Mouse (Mus musculus): ENCODE measurements at regions not wholly inside any gene's neighbourhood (a gene's known extent, or its start where the extent isn't known, plus 50 kb on each side); places are given as distances from the start of the nearest gene placed in this dataset.

- Histone ChIP-seq H3K27ac (ENCODE audit: insufficient read depth, low read length) (no peak overlapping the region), H3K4me3 (ENCODE audit: insufficient read depth, low read length) (no peak overlapping the region), H3K4me1 (ENCODE audit: control insufficient read depth, insufficient read depth, low read length) (no peaks in the 10 kb centered on the region)
- TF ChIP-seq POLR2A (IDR thresholded peaks at IDR 0.05; ENCODE audit: low read depth, low read length) = no peak
- no peak for TF ChIP-seq CTCF (IDR thresholded peaks at IDR 0.05; ENCODE audit: borderline replicate concordance, insufficient read depth, low read length)
Observed at GRCm38 (mm10) chr12:78033766-78034165, 160.3 kb upstream of the Gm6657 start.

- Histone ChIP-seq H3K4me3 (ENCODE audit: insufficient read depth, low read length) (no peak overlapping the region), H3K27ac (ENCODE audit: insufficient read depth, low read length) (no peak overlapping the region), H3K4me1 (ENCODE audit: control insufficient read depth, insufficient read depth, low read length) (no peaks in the 10 kb centered on the region)
- TF ChIP-seq CTCF (IDR thresholded peaks at IDR 0.05; ENCODE audit: borderline replicate concordance, insufficient read depth, low read length) (no peak), POLR2A (IDR thresholded peaks at IDR 0.05; ENCODE audit: low read depth, low read length) (no peak)
Observed at GRCm38 (mm10) chr12:78046582-78046981, 147.5 kb upstream of the Gm6657 start.

GRCm38 (mm10) chr12:78055956-78056355 lies 138.1 kb upstream of the Gm6657 start:
- Histone ChIP-seq H3K4me3 (ENCODE audit: insufficient read depth, low read length) (no peak overlapping the region), H3K27ac (ENCODE audit: insufficient read depth, low read length) (no peak overlapping the region), H3K4me1 (ENCODE audit: control insufficient read depth, insufficient read depth, low read length) (no peaks in the 10 kb centered on the region)
- peak; percentile 39; the same call in 1 of the 2 replicates for TF ChIP-seq CTCF (IDR thresholded peaks at IDR 0.05; ENCODE audit: borderline replicate concordance, insufficient read depth, low read length)
- TF ChIP-seq POLR2A (IDR thresholded peaks at IDR 0.05; ENCODE audit: low read depth, low read length) = no peak

- no peaks in the 10 kb centered on the region for H3K4me1 ChIP-seq (ENCODE audit: control insufficient read depth, insufficient read depth, low read length)
- no peak overlapping the region for H3K27ac ChIP-seq (ENCODE audit: insufficient read depth, low read length)
- TF ChIP-seq CTCF (IDR thresholded peaks at IDR 0.05; ENCODE audit: borderline replicate concordance, insufficient read depth, low read length) (no peak), POLR2A (IDR thresholded peaks at IDR 0.05; ENCODE audit: low read depth, low read length) (no peak)
- H3K4me3 ChIP-seq (ENCODE audit: insufficient read depth, low read length) = no peak overlapping the region
Observed at GRCm38 (mm10) chr12:78057166-78057565, 136.9 kb upstream of the Gm6657 start.

- H3K4me3 ChIP-seq (ENCODE audit: insufficient read depth, low read length) = no peak overlapping the region
- TF ChIP-seq CTCF (IDR thresholded peaks at IDR 0.05; ENCODE audit: borderline replicate concordance, insufficient read depth, low read length) (no peak), POLR2A (IDR thresholded peaks at IDR 0.05; ENCODE audit: low read depth, low read length) (no peak)
- H3K4me1 ChIP-seq (ENCODE audit: control insufficient read depth, insufficient read depth, low read length) = no peaks in the 10 kb centered on the region
- no peak overlapping the region for H3K27ac ChIP-seq (ENCODE audit: insufficient read depth, low read length)
Observed at GRCm38 (mm10) chr12:78059965-78060364, 134.1 kb upstream of the Gm6657 start.

GRCm38 (mm10) chr12:78066024-78066423 lies 128.0 kb upstream of the Gm6657 start:
- no peaks in the 10 kb centered on the region for H3K4me1 ChIP-seq (ENCODE audit: control insufficient read depth, insufficient read depth, low read length)
- TF ChIP-seq POLR2A (IDR thresholded peaks at IDR 0.05; ENCODE audit: low read depth, low read length) (no peak), CTCF (IDR thresholded peaks at IDR 0.05; ENCODE audit: borderline replicate concordance, insufficient read depth, low read length) (no peak)

GRCm38 (mm10) chr12:78072935-78073334 lies 121.1 kb upstream of the Gm6657 start:
- H3K4me1 ChIP-seq (ENCODE audit: control insufficient read depth, insufficient read depth, low read length) = no peaks in the 10 kb centered on the region
- no peak overlapping the region for H3K27ac ChIP-seq (ENCODE audit: insufficient read depth, low read length)
- TF ChIP-seq POLR2A (IDR thresholded peaks at IDR 0.05; ENCODE audit: low read depth, low read length) (no peak), CTCF (IDR thresholded peaks at IDR 0.05; ENCODE audit: borderline replicate concordance, insufficient read depth, low read length) (no peak)
- no peak overlapping the region for H3K4me3 ChIP-seq (ENCODE audit: insufficient read depth, low read length)

More at GRCm38 (mm10) chr12:78066024-78066423, 128.0 kb upstream of the Gm6657 start:
- Histone ChIP-seq H3K4me3 (ENCODE audit: insufficient read depth, low read length) (no peak overlapping the region), H3K27ac (ENCODE audit: insufficient read depth, low read length) (no peak overlapping the region)

- no peak overlapping the region for H3K4me3 ChIP-seq (ENCODE audit: insufficient read depth, low read length)
- TF ChIP-seq POLR2A (IDR thresholded peaks at IDR 0.05; ENCODE audit: low read depth, low read length) = no peak
- no peak for TF ChIP-seq CTCF (IDR thresholded peaks at IDR 0.05; ENCODE audit: borderline replicate concordance, insufficient read depth, low read length)
- no peak overlapping the region for H3K27ac ChIP-seq (ENCODE audit: insufficient read depth, low read length)
- no peaks in the 10 kb centered on the region for H3K4me1 ChIP-seq (ENCODE audit: control insufficient read depth, insufficient read depth, low read length)
Observed at GRCm38 (mm10) chr12:78074290-78074802, 119.7 kb upstream of the Gm6657 start.

GRCm38 (mm10) chr12:78077285-78077684 lies 116.8 kb upstream of the Gm6657 start:
- Histone ChIP-seq H3K4me1 (ENCODE audit: control insufficient read depth, insufficient read depth, low read length) (no peaks in the 10 kb centered on the region), H3K4me3 (ENCODE audit: insufficient read depth, low read length) (no peak overlapping the region), H3K27ac (ENCODE audit: insufficient read depth, low read length) (no peak overlapping the region)
- TF ChIP-seq CTCF (IDR thresholded peaks at IDR 0.05; ENCODE audit: borderline replicate concordance, insufficient read depth, low read length) (no peak), POLR2A (IDR thresholded peaks at IDR 0.05; ENCODE audit: low read depth, low read length) (no peak)

GRCm38 (mm10) chr12:78082163-78082562 lies 111.9 kb upstream of the Gm6657 start:
- H3K27ac ChIP-seq (ENCODE audit: insufficient read depth, low read length) = no peak overlapping the region
- no peak for TF ChIP-seq CTCF (IDR thresholded peaks at IDR 0.05; ENCODE audit: borderline replicate concordance, insufficient read depth, low read length)
- no peak for TF ChIP-seq POLR2A (IDR thresholded peaks at IDR 0.05; ENCODE audit: low read depth, low read length)
- no peak overlapping the region for H3K4me3 ChIP-seq (ENCODE audit: insufficient read depth, low read length)
- H3K4me1 ChIP-seq (ENCODE audit: control insufficient read depth, insufficient read depth, low read length) = no peaks in the 10 kb centered on the region
